Mouse (Mus musculus): Measurements from ENCODE around the gene BC030500. TPM values are rescaled to one million over a fixed set of nuclear protein-coding genes. Genes with fewer than 3 reads are reported as not detected.

The BC030500 gene
- 7.7 and 10.2 TPM in 2 replicates for polyA plus RNA-seq (2015; fragmentation: Nextera tagmentation; extraction: Ambion mirVana)

- H3K9ac ChIP-seq (replicated peaks), result peak within 1 kb of the TSS; percentile 80
- H3K4me2 ChIP-seq (replicated peaks), result peak within 1 kb of the TSS; percentile 98
- no peaks in the 10 kb centered on the region for H3K36me3 ChIP-seq
- 4% methylated on average over 14 of the region's 14 CpGs for WGBS
- peak within 1 kb of the TSS; percentile 62 for H3K27ac ChIP-seq (replicated peaks)
- H3K4me3 ChIP-seq, result peak within 1 kb of the TSS; percentile 83
- ATAC-seq (replicated peaks), result 0 out of 2 replicates have a peak, but pooled peaks have one; percentile 20
- peaks cover 12% of the 10 kb centered on the region for H3K4me1 ChIP-seq
- no peaks in the 10 kb centered on the region for H3K27me3 ChIP-seq
- H3K9me3 ChIP-seq, result no peaks in the 10 kb centered on the region
These were observed at the start of gene BC030500 for GRCm38 (mm10) chr8:58911677-58912076. Gene BC030500, plus strand, starts transcription at chr8:58911755.

GRCm38 (mm10) chr8:58886405-58886804 lies 25.1 kb upstream of the BC030500 start:
- Histone ChIP-seq H3K4me3 (no peak overlapping the region), H3K9me3 (no peaks in the 10 kb centered on the region), H3K36me3 (no peaks in the 10 kb centered on the region), H3K4me2 (replicated peaks) (no peak overlapping the region), H3K4me1 (no peaks in the 10 kb centered on the region), H3K27me3 (no peaks in the 10 kb centered on the region), H3K9ac (replicated peaks) (no peak overlapping the region), H3K27ac (replicated peaks) (no peak overlapping the region)
- WGBS, result 12% methylated on average over 1 of the region's 1 CpGs
- no peak for ATAC-seq (replicated peaks)

GRCm38 (mm10) chr8:58890591-58890990 lies 21.0 kb upstream of the BC030500 start:
- Histone ChIP-seq H3K9me3 (no peaks in the 10 kb centered on the region), H3K4me3 (no peak overlapping the region), H3K27me3 (no peaks in the 10 kb centered on the region), H3K4me1 (no peaks in the 10 kb centered on the region), H3K27ac (replicated peaks) (no peak overlapping the region), H3K36me3 (no peaks in the 10 kb centered on the region), H3K9ac (replicated peaks) (no peak overlapping the region), H3K4me2 (replicated peaks) (no peak overlapping the region)
- no peak for ATAC-seq (replicated peaks)
- WGBS, result 86% methylated on average over 3 of the region's 3 CpGs

GRCm38 (mm10) chr8:58895960-58896359 lies 15.6 kb upstream of the BC030500 start:
- 69% methylated on average over 6 of the region's 6 CpGs for WGBS
- Histone ChIP-seq H3K9ac (replicated peaks) (no peak overlapping the region), H3K27me3 (no peaks in the 10 kb centered on the region), H3K4me3 (no peak overlapping the region), H3K36me3 (no peaks in the 10 kb centered on the region), H3K9me3 (no peaks in the 10 kb centered on the region), H3K4me2 (replicated peaks) (no peak overlapping the region), H3K4me1 (no peaks in the 10 kb centered on the region), H3K27ac (replicated peaks) (no peak overlapping the region)
- ATAC-seq (replicated peaks), result no peak

GRCm38 (mm10) chr8:58904465-58904864 lies 7.1 kb upstream of the BC030500 start:
- no peak overlapping the region for H3K9ac ChIP-seq (replicated peaks)
- no peaks in the 10 kb centered on the region for H3K9me3 ChIP-seq
- no peak for ATAC-seq (replicated peaks)
- no peak overlapping the region for H3K4me3 ChIP-seq
- H3K4me1 ChIP-seq, result no peaks in the 10 kb centered on the region
- H3K36me3 ChIP-seq, result no peaks in the 10 kb centered on the region
- H3K27me3 ChIP-seq, result no peaks in the 10 kb centered on the region
- 10% methylated on average over 2 of the region's 2 CpGs for WGBS
- no peak overlapping the region for H3K4me2 ChIP-seq (replicated peaks)
- no peak overlapping the region for H3K27ac ChIP-seq (replicated peaks)

GRCm38 (mm10) chr8:58912196-58912839 lies 763 bp downstream of the BC030500 start, which contains the start of gene Galntl6:
Gene Galntl6, minus strand, starts transcription at chr8:58912640.
- ATAC-seq (replicated peaks), result peak; percentile 82
- Histone ChIP-seq H3K27me3 (no peaks in the 10 kb centered on the region), H3K36me3 (no peaks in the 10 kb centered on the region), H3K9ac (replicated peaks) (peak within 1 kb of the TSS; percentile 80), H3K4me3 (peak within 1 kb of the TSS; percentile 83), H3K4me1 (peaks cover 12% of the 10 kb centered on the region), H3K27ac (replicated peaks) (peak within 1 kb of the TSS; percentile 62), H3K9me3 (no peaks in the 10 kb centered on the region), H3K4me2 (replicated peaks) (peak within 1 kb of the TSS; percentile 98)
- under 1% methylated on average over 37 of the region's 37 CpGs for WGBS

GRCm38 (mm10) chr8:58912840-58913639 lies 1.5 kb downstream of the BC030500 start:
- ATAC-seq (replicated peaks), result peak; percentile 85
- peak overlapping the region; percentile 80 for H3K9ac ChIP-seq (replicated peaks)
- 3% methylated on average over 30 of the region's 30 CpGs for WGBS
- H3K4me1 ChIP-seq, result peaks cover 12% of the 10 kb centered on the region
- H3K36me3 ChIP-seq, result no peaks in the 10 kb centered on the region
- H3K9me3 ChIP-seq, result no peaks in the 10 kb centered on the region
- no peaks in the 10 kb centered on the region for H3K27me3 ChIP-seq
- H3K4me3 ChIP-seq, result peak overlapping the region; percentile 83
- H3K27ac ChIP-seq (replicated peaks), result peak overlapping the region; percentile 62
- H3K4me2 ChIP-seq (replicated peaks), result peak overlapping the region; percentile 98

- H3K9ac ChIP-seq (replicated peaks), result no peak overlapping the region
- no peaks in the 10 kb centered on the region for H3K27me3 ChIP-seq
- no peak overlapping the region for H3K27ac ChIP-seq (replicated peaks)
- WGBS, result 46% methylated on average over 3 of the region's 3 CpGs
- ATAC-seq (replicated peaks), result no peak
- H3K4me1 ChIP-seq, result peaks cover 12% of the 10 kb centered on the region
- H3K4me3 ChIP-seq, result peak overlapping the region; percentile 83
- no peaks in the 10 kb centered on the region for H3K36me3 ChIP-seq
- no peaks in the 10 kb centered on the region for H3K9me3 ChIP-seq
- peak overlapping the region; percentile 98 for H3K4me2 ChIP-seq (replicated peaks)
These were observed 2.0 kb downstream of the BC030500 start for GRCm38 (mm10) chr8:58913640-58913968.

GRCm38 (mm10) chr8:58915142-58915541 lies 3.6 kb downstream of the BC030500 start:
- no peak for ATAC-seq (replicated peaks)
- H3K4me1 ChIP-seq, result peaks cover 12% of the 10 kb centered on the region
- 73% methylated on average over 2 of the region's 2 CpGs for WGBS
- H3K9me3 ChIP-seq, result no peaks in the 10 kb centered on the region
- H3K4me2 ChIP-seq (replicated peaks), result no peak overlapping the region
- no peaks in the 10 kb centered on the region for H3K27me3 ChIP-seq
- no peak overlapping the region for H3K4me3 ChIP-seq
- H3K9ac ChIP-seq (replicated peaks), result no peak overlapping the region
- H3K36me3 ChIP-seq, result no peaks in the 10 kb centered on the region
- H3K27ac ChIP-seq (replicated peaks), result no peak overlapping the region

- H3K9ac ChIP-seq (replicated peaks), result no peak overlapping the region
- no peaks in the 10 kb centered on the region for H3K4me1 ChIP-seq
- no peaks in the 10 kb centered on the region for H3K9me3 ChIP-seq
- ATAC-seq (replicated peaks), result peak; percentile 71
- H3K4me3 ChIP-seq, result no peak overlapping the region
- no peaks in the 10 kb centered on the region for H3K27me3 ChIP-seq
- no peak overlapping the region for H3K4me2 ChIP-seq (replicated peaks)
- H3K36me3 ChIP-seq, result no peaks in the 10 kb centered on the region
- 50% methylated on average over 1 of the region's 1 CpGs for WGBS
- H3K27ac ChIP-seq (replicated peaks), result no peak overlapping the region
These were observed 19.5 kb downstream of the BC030500 start for GRCm38 (mm10) chr8:58931066-58931465.

- Histone ChIP-seq H3K4me2 (replicated peaks) (no peak overlapping the region), H3K9me3 (no peaks in the 10 kb centered on the region), H3K9ac (replicated peaks) (no peak overlapping the region), H3K36me3 (no peaks in the 10 kb centered on the region), H3K27me3 (no peaks in the 10 kb centered on the region), H3K4me1 (no peaks in the 10 kb centered on the region), H3K4me3 (no peak overlapping the region), H3K27ac (replicated peaks) (no peak overlapping the region)
- WGBS, result 91% methylated on average over 4 of the region's 4 CpGs
- no peak for ATAC-seq (replicated peaks)
These were observed 32.2 kb downstream of the BC030500 start for GRCm38 (mm10) chr8:58943773-58944172.

GRCm38 (mm10) chr8:58957195-58957739 lies 45.7 kb downstream of the BC030500 start:
- WGBS, result 44% methylated on average over 5 of the region's 5 CpGs
- Histone ChIP-seq H3K27me3 (no peaks in the 10 kb centered on the region), H3K4me1 (no peaks in the 10 kb centered on the region), H3K9me3 (no peaks in the 10 kb centered on the region), H3K36me3 (no peaks in the 10 kb centered on the region), H3K4me2 (replicated peaks) (no peak overlapping the region), H3K9ac (replicated peaks) (no peak overlapping the region), H3K27ac (replicated peaks) (no peak overlapping the region), H3K4me3 (no peak overlapping the region)
- ATAC-seq (replicated peaks), result no peak

Measured in forebrain, embryonic 15.5 days (tissue).